Mouse (Mus musculus) ovary, postnatal 14 days (tissue): ENCODE measurements around the gene Trim65.
A peak's percentile ranks its signal among the peaks of the same experiment; 100 is the strongest.
"Not testable (repeated sequence)": the region's sequence is repeated elsewhere in the genome, so short reads cannot be mapped to it uniquely, and the experiment has no call there.

Experiments
- DNase-seq: peaks from one replicate; pipeline ENCODE4 v3.0.0; 2022; ENCODE audit warnings: low spot score

The Trim65 gene

DNA sequence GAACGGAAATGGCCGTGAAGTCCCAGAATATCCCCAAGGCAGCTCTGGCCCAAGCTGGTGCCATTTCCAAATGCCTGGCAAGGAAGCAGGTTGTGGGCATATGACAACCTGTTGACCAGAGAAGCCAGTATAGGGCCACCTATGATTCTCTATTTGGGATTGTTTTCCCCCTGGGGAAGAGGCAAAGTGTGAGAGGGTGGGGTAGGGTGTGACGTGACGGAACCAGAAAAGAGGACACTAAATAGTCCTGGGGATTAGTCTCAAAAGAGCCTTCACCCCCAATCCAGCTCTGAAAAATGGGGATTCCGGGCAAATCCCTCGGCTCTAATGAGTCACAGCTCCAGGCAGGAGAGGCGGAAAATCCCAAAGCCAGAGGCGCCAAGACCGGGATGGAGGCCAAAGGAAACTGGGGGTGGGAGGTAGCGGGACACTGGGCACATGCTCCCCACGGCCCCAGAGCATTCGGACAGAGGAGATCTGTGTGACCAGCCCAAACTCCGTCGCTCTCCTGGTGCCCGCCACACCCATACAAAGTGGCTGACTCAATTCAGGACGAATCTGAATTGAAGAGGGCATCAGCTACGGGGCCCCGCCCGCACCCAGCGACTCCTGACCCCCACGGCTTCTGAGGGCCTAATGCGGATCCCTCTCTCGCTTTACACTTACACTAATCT lies 22.3 kb downstream of the Trim65 start:
- DNase-seq = no peak

DNA sequence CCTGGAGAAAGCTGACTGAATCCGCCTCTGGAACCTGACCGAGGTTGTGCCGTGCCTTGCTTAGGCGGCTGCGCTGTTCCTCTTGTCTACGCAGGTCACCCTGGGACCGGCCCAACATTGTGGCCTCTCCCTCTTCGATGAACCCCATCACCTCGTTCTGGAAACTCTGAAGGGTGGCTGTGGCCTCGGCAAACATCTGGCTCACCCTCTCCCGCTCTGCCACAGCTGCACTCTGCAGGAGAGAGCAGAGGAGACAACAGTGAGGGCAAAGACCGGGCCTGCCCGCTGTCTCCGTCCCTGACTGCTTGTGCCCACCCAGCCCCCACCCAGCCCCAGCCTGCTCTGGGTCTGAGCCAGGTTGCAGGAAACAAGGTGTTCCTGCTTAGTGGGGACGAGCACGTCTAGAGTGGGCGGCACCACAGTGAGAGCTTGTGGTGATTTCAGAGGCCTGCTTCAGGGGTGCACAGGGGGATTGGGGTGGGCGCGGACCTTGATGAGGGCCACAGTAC lies 23.1 kb downstream of the Trim65 start:
- DNase-seq = no peak

DNA sequence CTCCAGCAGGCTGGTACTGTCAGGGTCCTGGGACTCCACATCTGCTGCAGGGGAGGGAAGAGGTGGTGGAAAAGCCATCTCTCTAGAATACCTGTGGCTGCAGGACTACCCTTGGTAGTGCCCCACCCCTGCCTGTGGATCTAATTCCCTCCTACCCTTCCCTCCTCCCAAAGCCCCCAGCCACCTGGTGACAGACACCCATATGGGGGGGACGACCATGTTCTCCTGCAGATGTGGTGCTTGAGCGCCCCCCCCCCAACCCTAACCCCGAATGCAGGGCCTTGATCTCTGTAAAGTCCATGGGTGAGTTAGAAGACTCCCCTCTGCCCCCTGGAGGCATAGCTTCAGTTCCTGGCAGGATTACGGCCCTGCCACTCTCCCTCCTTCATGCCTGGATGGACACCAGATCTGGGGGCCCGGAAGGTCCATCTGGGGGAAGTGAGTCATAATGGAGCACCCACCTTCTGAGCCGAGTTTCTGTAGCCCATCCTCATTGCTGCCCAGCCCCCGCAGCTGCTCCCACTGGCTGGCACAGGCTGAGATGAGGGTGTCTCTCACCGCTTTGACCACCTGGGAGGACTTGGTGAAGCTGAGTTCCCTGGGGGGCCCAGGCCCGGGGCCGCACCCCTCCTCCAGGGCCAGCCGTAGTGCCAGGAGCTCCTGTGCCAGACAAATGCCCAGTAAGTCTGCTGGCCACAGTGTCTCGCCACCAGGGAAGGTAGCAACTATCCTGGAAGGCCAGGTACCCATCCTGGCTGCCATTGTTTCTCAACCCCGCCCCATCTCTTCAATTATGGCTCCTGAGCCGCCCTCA lies 23.8 kb downstream of the Trim65 start:
- no peak for DNase-seq

GRCm38 (mm10) chr11:116106154-116106962 lies 24.6 kb downstream of the Trim65 start:
- no peak for DNase-seq

DNA sequence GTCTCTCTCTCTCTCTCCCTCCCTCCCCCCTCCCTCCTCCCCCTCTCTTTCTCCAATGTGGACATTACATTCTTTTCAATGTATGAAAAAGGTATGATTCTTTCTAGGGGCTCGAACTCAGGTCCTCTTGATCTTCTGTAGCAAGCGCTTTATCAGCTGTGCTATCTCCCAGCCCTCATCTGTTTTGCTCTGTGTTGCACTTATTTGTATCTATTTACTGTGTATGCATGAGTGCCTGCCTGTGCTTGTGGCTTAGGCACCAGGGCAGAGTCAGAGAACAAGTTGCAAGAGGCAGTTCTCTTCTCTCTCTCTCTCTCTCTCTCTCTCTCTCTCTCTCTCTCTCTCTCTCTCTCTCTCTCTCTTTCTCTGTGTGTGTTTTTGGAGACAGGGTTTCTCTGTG lies 25.9 kb downstream of the Trim65 start:
- DNase-seq = no peak

GRCm38 (mm10) chr11:116104006-116104646 lies 26.8 kb downstream of the Trim65 start:
- no peak for DNase-seq

GRCm38 (mm10) chr11:116103572-116103971 lies 27.4 kb downstream of the Trim65 start:
- DNase-seq = no peak

- DNase-seq = no peak
Observed at GRCm38 (mm10) chr11:116102472-116102871, 28.5 kb downstream of the Trim65 start.

DNA sequence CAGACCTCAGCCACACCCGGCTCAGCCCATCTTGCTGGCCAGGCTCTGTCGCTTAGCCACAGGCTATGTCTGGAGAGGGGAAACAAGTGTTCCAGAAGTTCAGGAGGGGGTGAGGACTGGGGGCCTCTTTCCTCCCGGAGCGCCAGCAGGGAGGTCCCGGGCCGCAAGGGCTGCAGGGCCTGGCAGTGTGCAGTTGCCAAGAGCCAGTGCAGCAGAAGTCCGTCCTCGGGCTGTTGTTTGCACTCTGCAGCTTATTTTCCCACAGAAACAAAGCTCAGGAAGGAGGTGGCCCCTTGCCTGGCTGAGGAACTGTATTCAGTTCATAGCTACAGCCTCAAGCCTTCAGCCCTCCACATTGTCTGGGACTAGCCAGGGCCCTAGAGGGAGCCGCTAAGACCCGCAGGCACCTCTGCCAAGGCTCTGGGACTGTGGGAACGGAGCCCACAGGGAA lies 29.0 kb downstream of the Trim65 start:
- no peak for DNase-seq

- no peak for DNase-seq
Observed at GRCm38 (mm10) chr11:116100839-116101238, 30.1 kb downstream of the Trim65 start.

DNA sequence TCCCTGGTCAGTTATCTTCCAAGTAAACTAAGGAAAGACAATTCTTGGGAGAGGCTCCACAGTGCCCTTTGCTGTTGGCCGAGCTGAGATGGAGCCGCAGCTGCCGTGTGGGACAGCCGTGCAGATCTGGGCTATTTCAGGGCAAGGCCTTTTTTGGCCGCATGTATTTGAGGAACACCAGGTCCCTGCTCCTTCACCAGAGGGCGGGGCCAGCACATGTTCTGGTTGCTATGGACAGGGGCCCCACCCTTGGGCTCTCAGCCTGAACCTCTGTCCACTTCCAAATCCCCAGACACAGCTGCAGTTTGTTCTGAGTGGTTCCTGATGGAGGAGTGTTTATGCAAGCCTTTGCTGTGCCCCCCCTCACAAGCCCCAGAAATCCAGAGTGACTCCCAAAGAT lies 30.5 kb downstream of the Trim65 start:
- no peak for DNase-seq

GRCm38 (mm10) chr11:116099462-116099861 lies 31.5 kb downstream of the Trim65 start:
- no peak for DNase-seq

GRCm38 (mm10) chr11:116098711-116099460 lies 32.0 kb downstream of the Trim65 start:
- no peak for DNase-seq

- DNase-seq = no peak
Observed at GRCm38 (mm10) chr11:116096213-116097108, 34.5 kb downstream of the Trim65 start.

DNA sequence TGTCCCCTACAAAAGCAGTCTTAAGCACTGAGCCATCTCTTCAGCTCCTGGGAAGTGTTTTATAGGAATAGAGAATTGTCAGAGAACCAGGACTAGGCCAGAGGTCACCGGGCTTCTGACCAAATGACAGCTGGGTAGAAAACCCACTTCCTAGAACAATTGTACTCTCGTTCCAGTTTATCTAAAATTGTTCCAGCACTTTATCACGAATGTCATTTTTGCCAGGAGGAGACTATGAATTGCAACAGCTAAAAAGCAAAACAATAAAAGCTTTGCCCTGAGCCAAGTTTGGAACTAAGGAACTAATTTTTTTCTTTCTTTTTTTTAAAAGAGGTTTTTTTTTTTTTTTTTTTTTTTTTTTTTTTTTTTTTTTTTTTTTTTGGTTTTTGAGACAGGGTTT lies 35.4 kb downstream of the Trim65 start:
- DNase-seq = peak; percentile 60

GRCm38 (mm10) chr11:116093771-116094565 lies 37.0 kb downstream of the Trim65 start:
- no peak for DNase-seq

DNA sequence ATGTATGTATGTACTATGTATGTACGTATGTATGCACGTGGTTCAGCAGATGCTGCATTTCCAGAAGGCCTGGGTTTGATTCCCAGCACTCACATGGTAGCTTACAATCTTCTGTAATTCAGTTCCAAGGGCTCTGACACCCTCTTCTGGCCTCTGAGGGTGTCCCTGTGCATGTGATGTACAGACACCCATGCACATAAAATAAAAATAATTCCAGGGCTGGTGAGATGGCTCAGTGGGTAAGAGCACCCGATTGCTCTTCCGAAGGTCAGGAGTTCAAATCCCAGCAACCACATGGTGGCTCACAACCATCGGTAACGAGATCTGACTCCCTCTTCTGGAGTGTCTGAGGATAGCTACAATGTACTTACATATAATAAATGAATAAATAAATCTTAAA lies 38.0 kb downstream of the Trim65 start:
- not testable (repeated sequence) for DNase-seq

DNA sequence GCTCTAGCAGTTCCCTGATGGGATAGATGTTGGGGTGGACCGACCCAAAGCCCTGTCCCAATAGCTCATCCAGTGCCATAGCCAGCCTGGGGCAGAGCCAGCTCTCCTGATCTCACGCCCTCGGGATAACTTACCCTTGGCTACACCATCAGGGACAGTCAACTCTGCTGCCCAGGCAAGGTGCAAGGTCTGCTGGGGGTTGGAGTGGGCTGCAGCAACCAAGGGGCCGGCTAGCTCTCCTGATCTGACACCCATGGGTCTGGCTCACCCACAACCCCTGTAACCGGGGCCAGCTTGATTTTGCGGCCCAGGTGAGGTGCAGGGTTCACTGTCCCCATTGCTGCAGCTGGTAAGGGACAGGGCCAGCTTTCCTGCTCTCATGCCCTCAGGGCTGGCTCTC lies 39.3 kb downstream of the Trim65 start:
- DNase-seq = no peak

GRCm38 (mm10) chr11:116089545-116089944 lies 41.4 kb downstream of the Trim65 start:
- DNase-seq = no peak
